Mouse (Mus musculus): ENCODE data around the gene Phf2. TPM values are rescaled to one million over a fixed set of nuclear protein-coding genes. Genes with fewer than 3 reads are reported as not detected.
A peak's percentile ranks its signal among the peaks of the same experiment; 100 is the strongest.

Phf2 gene
- polyA plus RNA-seq, 1 experiment: 18.7 TPM

- Histone ChIP-seq H3K36me3 (replicated peaks; ENCODE audit: low read length) (no peaks in the 10 kb centered on the region), H3K9me3 (peaks cover 5% of the 10 kb centered on the region), H3K4me1 (no peaks in the 10 kb centered on the region), H3K27me3 (replicated peaks) (peaks cover 44% of the 10 kb centered on the region), H3K4me3 (replicated peaks) (no peak overlapping the region)
- TF ChIP-seq FLI1 (IDR thresholded peaks at IDR 0.05; ENCODE audit: low read length) (no peak), GATA1 (IDR thresholded peaks at IDR 0.05; ENCODE audit: borderline replicate concordance, low read length) (no peak)
These were observed 86.2 kb downstream of the Phf2 start for GRCm38 (mm10) chr13:48784594-48785298.

- Histone ChIP-seq H3K9me3 (no peaks in the 10 kb centered on the region; the same call in 1 of the 2 replicates), H3K36me3 (replicated peaks; ENCODE audit: low read length) (no peaks in the 10 kb centered on the region), H3K4me1 (no peaks in the 10 kb centered on the region), H3K4me3 (replicated peaks) (no peak overlapping the region), H3K27me3 (replicated peaks) (peaks cover 47% of the 10 kb centered on the region)
- TF ChIP-seq GATA1 (IDR thresholded peaks at IDR 0.05; ENCODE audit: borderline replicate concordance, low read length) (no peak), FLI1 (IDR thresholded peaks at IDR 0.05; ENCODE audit: low read length) (no peak)
These were observed 86.8 kb downstream of the Phf2 start for GRCm38 (mm10) chr13:48784151-48784550.

GRCm38 (mm10) chr13:48782727-48783725 lies 87.9 kb downstream of the Phf2 start:
- no peak for TF ChIP-seq GATA1 (IDR thresholded peaks at IDR 0.05; ENCODE audit: borderline replicate concordance, low read length)
- TF ChIP-seq FLI1 (IDR thresholded peaks at IDR 0.05; ENCODE audit: low read length): no peak
- H3K36me3 ChIP-seq (replicated peaks; ENCODE audit: low read length): no peaks in the 10 kb centered on the region
- peaks cover 51% of the 10 kb centered on the region for H3K27me3 ChIP-seq (replicated peaks)
- H3K9me3 ChIP-seq: no peaks in the 10 kb centered on the region
- 0 out of 2 replicates have a peak, but pooled peaks cover 2% of the 10 kb centered on the region for H3K4me1 ChIP-seq
- H3K4me3 ChIP-seq (replicated peaks): no peak overlapping the region

- Histone ChIP-seq H3K9me3 (no peaks in the 10 kb centered on the region), H3K27me3 (replicated peaks) (peaks cover 59% of the 10 kb centered on the region), H3K36me3 (replicated peaks; ENCODE audit: low read length) (no peaks in the 10 kb centered on the region), H3K4me1 (0 out of 2 replicates have a peak, but pooled peaks cover 2% of the 10 kb centered on the region), H3K4me3 (replicated peaks) (no peak overlapping the region)
- no peak for TF ChIP-seq FLI1 (IDR thresholded peaks at IDR 0.05; ENCODE audit: low read length)
- TF ChIP-seq GATA1 (IDR thresholded peaks at IDR 0.05; ENCODE audit: borderline replicate concordance, low read length): no peak
These were observed 90.4 kb downstream of the Phf2 start for GRCm38 (mm10) chr13:48780345-48781010.

- no peak for TF ChIP-seq GATA1 (IDR thresholded peaks at IDR 0.05; ENCODE audit: borderline replicate concordance, low read length)
- no peak for TF ChIP-seq FLI1 (IDR thresholded peaks at IDR 0.05; ENCODE audit: low read length)
- Histone ChIP-seq H3K36me3 (replicated peaks; ENCODE audit: low read length) (no peaks in the 10 kb centered on the region), H3K9me3 (no peaks in the 10 kb centered on the region), H3K4me3 (replicated peaks) (no peak overlapping the region), H3K4me1 (0 out of 2 replicates have a peak, but pooled peaks cover 2% of the 10 kb centered on the region), H3K27me3 (replicated peaks) (peaks cover 63% of the 10 kb centered on the region)
These were observed 91.2 kb downstream of the Phf2 start for GRCm38 (mm10) chr13:48779592-48780344.

GRCm38 (mm10) chr13:48778138-48778537 lies 92.8 kb downstream of the Phf2 start:
- Histone ChIP-seq H3K9me3 (no peaks in the 10 kb centered on the region), H3K4me1 (peaks cover 9% of the 10 kb centered on the region), H3K27me3 (replicated peaks) (peaks cover 57% of the 10 kb centered on the region), H3K36me3 (replicated peaks; ENCODE audit: low read length) (no peaks in the 10 kb centered on the region), H3K4me3 (replicated peaks) (peak overlapping the region; percentile 10)
- no peak for TF ChIP-seq GATA1 (IDR thresholded peaks at IDR 0.05; ENCODE audit: borderline replicate concordance, low read length)
- TF ChIP-seq FLI1 (IDR thresholded peaks at IDR 0.05; ENCODE audit: low read length): no peak

- Histone ChIP-seq H3K4me3 (replicated peaks) (no peak overlapping the region), H3K4me1 (peaks cover 9% of the 10 kb centered on the region), H3K36me3 (replicated peaks; ENCODE audit: low read length) (no peaks in the 10 kb centered on the region), H3K9me3 (no peaks in the 10 kb centered on the region), H3K27me3 (replicated peaks) (peaks cover 38% of the 10 kb centered on the region)
- no peak for TF ChIP-seq GATA1 (IDR thresholded peaks at IDR 0.05; ENCODE audit: borderline replicate concordance, low read length)
- no peak for TF ChIP-seq FLI1 (IDR thresholded peaks at IDR 0.05; ENCODE audit: low read length)
These were observed 96.4 kb downstream of the Phf2 start for GRCm38 (mm10) chr13:48774506-48774905.

- Histone ChIP-seq H3K4me3 (replicated peaks) (no peak overlapping the region), H3K9me3 (no peaks in the 10 kb centered on the region), H3K27me3 (replicated peaks) (peaks cover 46% of the 10 kb centered on the region), H3K36me3 (replicated peaks; ENCODE audit: low read length) (no peaks in the 10 kb centered on the region), H3K4me1 (no peaks in the 10 kb centered on the region)
- TF ChIP-seq FLI1 (IDR thresholded peaks at IDR 0.05; ENCODE audit: low read length) (no peak), GATA1 (IDR thresholded peaks at IDR 0.05; ENCODE audit: borderline replicate concordance, low read length) (no peak)
These were observed 102.8 kb downstream of the Phf2 start for GRCm38 (mm10) chr13:48768109-48768508.

Measured in megakaryocyte, embryonic 14.5 days (primary cell).